Mouse (Mus musculus) cerebellum, adult 2 months (tissue): ENCODE data around the gene Dnajc3. TPM values are rescaled to one million over a fixed set of nuclear protein-coding genes. Genes with fewer than 3 reads are reported as not detected.
A peak's percentile ranks its signal among the peaks of the same experiment; 100 is the strongest.

Source experiments
- DNase-seq, 2 experiments: peaks; one replicate each; pipeline ENCODE4 v3.0.0; 2021
- H3K27ac ChIP-seq: fragments of 200-500 bp; 2 replicates; pipeline ENCODE4 v1.5.1; 2012; ENCODE audit warnings: low read length, control low read depth, inconsistent platforms; ENCODE audit not compliant: insufficient read depth
- H3K27me3 ChIP-seq: fragments of 200-500 bp; 2 replicates; pipeline ENCODE4 v1.6.1; 2012; ENCODE audit warnings: inconsistent platforms, mild to moderate bottlenecking, low read length, moderate library complexity; ENCODE audit not compliant: control insufficient read depth, insufficient read depth
- H3K4me1 ChIP-seq: fragments of 200-500 bp; 2 replicates; pipeline ENCODE4 v1.6.1; 2011; ENCODE audit warnings: low read length; ENCODE audit not compliant: control insufficient read depth, insufficient read depth
- H3K4me3 ChIP-seq: fragments of 200-500 bp; replicated peaks from 2 replicates; pipeline ENCODE3; 2011; ENCODE audit warnings: mild to moderate bottlenecking, low read depth, low read length, control low read depth; ENCODE audit not compliant: insufficient read depth
- CTCF ChIP-seq: fragments of 200-500 bp; IDR thresholded peaks from 2 replicates; pipeline ENCODE4 v1.5.1; 2011; ENCODE audit warnings: low read depth, mild to moderate bottlenecking, control low read depth, low read length, moderate library complexity, borderline replicate concordance; ENCODE audit not compliant: insufficient read depth
- POLR2A ChIP-seq: fragments of 200-500 bp; IDR thresholded peaks from 2 replicates; pipeline ENCODE4 v1.6.1; 2011; ENCODE audit warnings: low read length, control low read depth, borderline replicate concordance; ENCODE audit not compliant: insufficient read depth
- WGBS: fragments of 180-500 bp; shearing (Covaris S2); methylation state at CpG from one replicate; pipeline ENCODE4 v1.1.7; 2018; 5-methylcytosine and 5-hydroxymethylcytosine counted together
- polyA plus RNA-seq: library from polyadenylated mRNA; depleted of rRNA; stranded (reverse); fragments of >200 nt; gene quantifications from 2 replicates; pipeline ENCODE4 v1.2.3, GENCODE M21; 2012

Gene Dnajc3
- polyA plus RNA-seq, 1 experiment = 25.9 TPM

- 0 out of 2 replicates have a peak, but pooled peaks cover 4% of the 10 kb centered on the region for H3K4me1 ChIP-seq
- no peak overlapping the region for H3K4me3 ChIP-seq
- no peak for DNase-seq
- no peak for TF ChIP-seq POLR2A
- no peak for TF ChIP-seq CTCF
- H3K27ac ChIP-seq = no peak overlapping the region
- 72% methylated on average over 3 of the region's 3 CpGs for WGBS
- no peaks in the 10 kb centered on the region for H3K27me3 ChIP-seq
These were observed 1.5 kb upstream of the Dnajc3 start for GRCm38 (mm10) chr14:118936236-118936635.

GRCm38 (mm10) chr14:118936952-118937351, 824 bp upstream of the Dnajc3 start:
- 34% methylated on average over 4 of the region's 4 CpGs for WGBS
- Histone ChIP-seq H3K27ac (peak overlapping the region; percentile 49), H3K4me1 (peaks cover 6% of the 10 kb centered on the region), H3K27me3 (no peaks in the 10 kb centered on the region), H3K4me3 (peak overlapping the region; percentile 62)
- no peak for DNase-seq
- TF ChIP-seq CTCF (no peak), POLR2A (no peak)

GRCm38 (mm10) chr14:118938551-118938950, 775 bp downstream of the Dnajc3 start:
- peak in 1 of 2 experiments; percentile 27 for DNase-seq
- TF ChIP-seq POLR2A (no peak), CTCF (no peak)
- Histone ChIP-seq H3K27ac (no peak overlapping the region), H3K4me1 (peaks cover 9% of the 10 kb centered on the region), H3K27me3 (no peaks in the 10 kb centered on the region), H3K4me3 (peak overlapping the region; percentile 76)
- under 1% methylated on average over 7 of the region's 7 CpGs for WGBS

- H3K27me3 ChIP-seq = no peaks in the 10 kb centered on the region
- no peak overlapping the region for H3K27ac ChIP-seq
- WGBS = 69% methylated on average over 4 of the region's 4 CpGs
- H3K4me3 ChIP-seq = no peak overlapping the region
- H3K4me1 ChIP-seq = peaks cover 9% of the 10 kb centered on the region
- DNase-seq = no peak
- no peak for TF ChIP-seq POLR2A
- no peak for TF ChIP-seq CTCF
These were observed 3.2 kb downstream of the Dnajc3 start for GRCm38 (mm10) chr14:118940796-118941495.

- peak; percentile 20 to 33 for DNase-seq
- peak overlapping the region; percentile 57 for H3K27ac ChIP-seq
- peak overlapping the region; percentile 20 for H3K4me3 ChIP-seq
- TF ChIP-seq POLR2A = no peak
- TF ChIP-seq CTCF = no peak
- WGBS = 24% methylated on average over 12 of the region's 12 CpGs
- peaks cover 5% of the 10 kb centered on the region for H3K4me1 ChIP-seq
- H3K27me3 ChIP-seq = no peaks in the 10 kb centered on the region
These were observed 4.3 kb downstream of the Dnajc3 start for GRCm38 (mm10) chr14:118942076-118942475.

- DNase-seq = no peak
- 84% methylated on average over 2 of the region's 2 CpGs for WGBS
- Histone ChIP-seq H3K27me3 (no peaks in the 10 kb centered on the region), H3K27ac (no peak overlapping the region), H3K4me1 (peaks cover 5% of the 10 kb centered on the region), H3K4me3 (no peak overlapping the region)
- TF ChIP-seq POLR2A = no peak
- no peak for TF ChIP-seq CTCF
These were observed 6.9 kb downstream of the Dnajc3 start for GRCm38 (mm10) chr14:118944702-118945101.

- no peak for DNase-seq
- no peak for TF ChIP-seq CTCF
- Histone ChIP-seq H3K4me1 (no peaks in the 10 kb centered on the region; the same call in 1 of the 2 replicates), H3K4me3 (no peak overlapping the region), H3K27me3 (no peaks in the 10 kb centered on the region), H3K27ac (no peak overlapping the region)
- 31% methylated on average over 1 of the region's 1 CpGs for WGBS
These were observed 11.1 kb downstream of the Dnajc3 start for GRCm38 (mm10) chr14:118948841-118949240.

- 82% methylated on average over 9 of the region's 9 CpGs for WGBS
- no peaks in the 10 kb centered on the region for H3K27me3 ChIP-seq
- TF ChIP-seq CTCF (no peak), POLR2A (no peak)
- peak; percentile 29 to 32 for DNase-seq
- H3K4me3 ChIP-seq = no peak overlapping the region
- no peaks in the 10 kb centered on the region; the same call in 1 of the 2 replicates for H3K4me1 ChIP-seq
- H3K27ac ChIP-seq = no peak overlapping the region
These were observed 14.3 kb downstream of the Dnajc3 start for GRCm38 (mm10) chr14:118951912-118952583.
